Mouse (Mus musculus) CH12.LX (cell line): ENCODE measurements around the gene Tmem221. TPM values are rescaled to one million over a fixed set of nuclear protein-coding genes. Genes with fewer than 3 reads are reported as not detected.
A peak's percentile ranks its signal among the peaks of the same experiment; 100 is the strongest.

Experiments used
- DNase-seq: peaks from one replicate; pipeline ENCODE4 v3.0.0-alpha.2; 2013; ENCODE audit errors: extremely low read depth
- H3K27ac ChIP-seq: 2 replicates; pipeline ENCODE4 v1.5.1; 2012; ENCODE audit warnings: low read depth, mild to moderate bottlenecking, control low read depth, moderate library complexity; ENCODE audit not compliant: insufficient read depth
- H3K27me3 ChIP-seq: replicated peaks from 2 replicates; pipeline ENCODE3; 2012; ENCODE audit warnings: inconsistent platforms
- H3K36me3 ChIP-seq, 2 experiments: replicated peaks in 1 of 2; 2 replicates each; pipeline versions ENCODE3 to v1.6.1; 2012; ENCODE audit warnings: inconsistent platforms in 1 of 2, low read length in 1 of 2, mild to moderate bottlenecking in 1 of 2, mixed read lengths in 1 of 2, moderate library complexity in 1 of 2; ENCODE audit not compliant: control insufficient read depth in 1 of 2, insufficient read depth in 1 of 2
- H3K4me1 ChIP-seq, 2 experiments: 2 replicates each; pipeline ENCODE4 v1.6.1; 2012; ENCODE audit warnings: inconsistent platforms in 1 of 2, moderate library complexity in 1 of 2; ENCODE audit not compliant: insufficient read depth in 2 of 2, control insufficient read depth in 1 of 2
- H3K4me2 ChIP-seq: 2 replicates; pipeline ENCODE4 v1.6.1; 2012; ENCODE audit warnings: low read depth, mild to moderate bottlenecking, control low read depth; ENCODE audit not compliant: poor library complexity, insufficient read depth, severe bottlenecking
- H3K4me3 ChIP-seq, 3 experiments: fragments of 150-350 bp in 1 of 3; sonication (generic) in 1 of 3; replicated peaks in 1 of 3; 2 replicates each; pipeline versions ENCODE3 to v1.5.1; 2011 to 2012; ENCODE audit warnings: low read depth in 2 of 3, low read length in 2 of 3, mild to moderate bottlenecking in 2 of 3, moderate library complexity in 2 of 3, control low read depth in 1 of 3, improper control_type of control experiment in 1 of 3, inconsistent platforms in 1 of 3, mixed read lengths in 1 of 3; ENCODE audit not compliant: poor library complexity in 1 of 3
- H3K79me2 ChIP-seq: replicated peaks from 2 replicates; pipeline ENCODE4 v1.6.1; 2012; ENCODE audit warnings: mild to moderate bottlenecking, moderate library complexity; ENCODE audit not compliant: control insufficient read depth, poor library complexity, insufficient read depth, severe bottlenecking; ENCODE audit errors: extremely low read depth
- H3K9ac ChIP-seq: 2 replicates; pipeline ENCODE4 v1.6.1; 2012; ENCODE audit warnings: low read depth, mild to moderate bottlenecking, control low read depth, moderate library complexity; ENCODE audit not compliant: insufficient read depth
- H3K9me3 ChIP-seq: replicated peaks from 2 replicates; pipeline ENCODE3; 2012; ENCODE audit warnings: low read length, inconsistent platforms, mixed read lengths
- BHLHE40 ChIP-seq: IDR thresholded peaks from 2 replicates; pipeline ENCODE4 v1.6.1; 2011; ENCODE audit warnings: mild to moderate bottlenecking, low read depth, low read length, improper control_type of control experiment
- CHD2 ChIP-seq: IDR thresholded peaks from 2 replicates; pipeline ENCODE4 v1.6.1; 2011; ENCODE audit warnings: low read length, improper control_type of control experiment
- CTCF ChIP-seq, 2 experiments: IDR thresholded peaks in 1 of 2; conservative IDR thresholded peaks in 1 of 2; 2 replicates each; pipeline ENCODE4 v1.5.1; 2011 to 2012; ENCODE audit warnings: low read depth in 2 of 2, low read length in 2 of 2, improper control_type of control experiment in 1 of 2, inconsistent platforms in 1 of 2, mild to moderate bottlenecking in 1 of 2, moderate library complexity in 1 of 2
- E2F4 ChIP-seq: IDR thresholded peaks from 2 replicates; pipeline ENCODE4 v1.6.1; 2011; ENCODE audit warnings: low read depth, low read length, improper control_type of control experiment; ENCODE audit not compliant: insufficient replicate concordance
- ELF1 ChIP-seq: IDR thresholded peaks from 2 replicates; pipeline ENCODE4 v1.6.1; 2014; ENCODE audit warnings: low read depth, mild to moderate bottlenecking, inconsistent platforms, low read length, improper control_type of control experiment
- EP300 ChIP-seq: IDR thresholded peaks from 2 replicates; pipeline ENCODE4 v1.6.1; 2011; ENCODE audit warnings: low read length, improper control_type of control experiment
- ETS1 ChIP-seq: conservative IDR thresholded peaks from 2 replicates; pipeline ENCODE4 v1.6.1; 2012; ENCODE audit warnings: low read depth, mild to moderate bottlenecking, inconsistent platforms, low read length, improper control_type of control experiment, moderate library complexity
- HCFC1 ChIP-seq: IDR thresholded peaks from 2 replicates; pipeline ENCODE4 v1.6.1; 2012; ENCODE audit warnings: low read depth, mild to moderate bottlenecking, inconsistent platforms, low read length, improper control_type of control experiment
- IRF4 ChIP-seq: IDR thresholded peaks from 2 replicates; pipeline ENCODE4 v1.6.1; 2014; ENCODE audit warnings: low read depth, mild to moderate bottlenecking, inconsistent platforms, low read length, improper control_type of control experiment
- JUN ChIP-seq: IDR thresholded peaks from 2 replicates; pipeline ENCODE4 v1.6.1; 2011; ENCODE audit warnings: low read depth, mild to moderate bottlenecking, low read length, improper control_type of control experiment, moderate library complexity; ENCODE audit not compliant: insufficient read depth
- JUND ChIP-seq: conservative IDR thresholded peaks from 2 replicates; pipeline ENCODE4 v1.6.1; 2011; ENCODE audit warnings: low read depth, low read length, improper control_type of control experiment
- KAT2A ChIP-seq: IDR thresholded peaks from 2 replicates; pipeline ENCODE4 v1.6.1; 2012; ENCODE audit warnings: low read length, improper control_type of control experiment, inconsistent platforms; ENCODE audit not compliant: insufficient replicate concordance
- MAFK ChIP-seq: IDR thresholded peaks from 2 replicates; pipeline ENCODE4 v1.6.1; 2011; ENCODE audit warnings: low read length, improper control_type of control experiment; ENCODE audit not compliant: insufficient replicate concordance
- MAX ChIP-seq: IDR thresholded peaks from 2 replicates; pipeline ENCODE4 v1.6.1; 2011; ENCODE audit warnings: low read length, improper control_type of control experiment
- MAZ ChIP-seq: IDR thresholded peaks from 2 replicates; pipeline ENCODE4 v1.6.1; 2012; ENCODE audit warnings: low read depth, mild to moderate bottlenecking, inconsistent platforms, low read length, improper control_type of control experiment, moderate library complexity
- MEF2A ChIP-seq: IDR thresholded peaks from 2 replicates; pipeline ENCODE4 v1.6.1; 2014; ENCODE audit warnings: low read depth, mild to moderate bottlenecking, inconsistent platforms, low read length, improper control_type of control experiment, borderline replicate concordance
- MXI1 ChIP-seq: IDR thresholded peaks from 2 replicates; pipeline ENCODE4 v1.6.1; 2011; ENCODE audit warnings: mild to moderate bottlenecking, low read depth, low read length, improper control_type of control experiment
- MYC ChIP-seq: IDR thresholded peaks from 2 replicates; pipeline ENCODE4 v1.6.1; 2011; ENCODE audit warnings: low read depth, mild to moderate bottlenecking, improper control_type of control experiment, low read length
- NELFE ChIP-seq: IDR thresholded peaks from 2 replicates; pipeline ENCODE4 v1.6.1; 2011; ENCODE audit warnings: low read depth, low read length, improper control_type of control experiment
- NRF1 ChIP-seq: IDR thresholded peaks from 2 replicates; pipeline ENCODE4 v1.6.1; 2014; ENCODE audit warnings: low read depth, mild to moderate bottlenecking, inconsistent platforms, low read length, improper control_type of control experiment, moderate library complexity
- PAX5 ChIP-seq: IDR thresholded peaks from 2 replicates; pipeline ENCODE4 v1.6.1; 2012; ENCODE audit warnings: low read length, inconsistent platforms, mixed read lengths
- POLR2AphosphoS2 ChIP-seq: IDR thresholded peaks from 2 replicates; pipeline ENCODE4 v1.6.1; 2011; ENCODE audit warnings: low read depth, low read length, improper control_type of control experiment
- SIN3A ChIP-seq: IDR thresholded peaks from 2 replicates; pipeline ENCODE4 v1.6.1; 2012; ENCODE audit warnings: low read length, improper control_type of control experiment, inconsistent platforms
- SMC3 ChIP-seq: IDR thresholded peaks from 2 replicates; pipeline ENCODE4 v1.6.1; 2011; ENCODE audit warnings: low read depth, low read length, improper control_type of control experiment
- TBP ChIP-seq: conservative IDR thresholded peaks from 2 replicates; pipeline ENCODE4 v1.6.1; 2011; ENCODE audit warnings: low read depth, low read length, improper control_type of control experiment
- TCF12 ChIP-seq: IDR thresholded peaks from 2 replicates; pipeline ENCODE4 v1.6.1; 2014; ENCODE audit warnings: low read depth, mild to moderate bottlenecking, inconsistent platforms, low read length, improper control_type of control experiment
- UBTF ChIP-seq: IDR thresholded peaks from 2 replicates; pipeline ENCODE4 v1.6.1; 2012; ENCODE audit warnings: low read depth, mild to moderate bottlenecking, inconsistent platforms, low read length, improper control_type of control experiment, moderate library complexity
- ZC3H11A ChIP-seq: IDR thresholded peaks from 2 replicates; pipeline ENCODE4 v1.6.1; 2012; ENCODE audit warnings: low read depth, mild to moderate bottlenecking, inconsistent platforms, low read length, improper control_type of control experiment
- ZKSCAN1 ChIP-seq: IDR thresholded peaks from 2 replicates; pipeline ENCODE4 v1.6.1; 2012; ENCODE audit warnings: low read depth, inconsistent platforms, low read length, improper control_type of control experiment, borderline replicate concordance
- ZMIZ1 ChIP-seq: IDR thresholded peaks from 2 replicates; pipeline ENCODE4 v1.6.1; 2012; ENCODE audit warnings: low read depth, mild to moderate bottlenecking, inconsistent platforms, low read length, improper control_type of control experiment
- ZNF384 ChIP-seq: IDR thresholded peaks from 2 replicates; pipeline ENCODE4 v1.6.1; 2012; ENCODE audit warnings: low read depth, low read length, improper control_type of control experiment, inconsistent platforms
- dilution Hi-C: fragments of 300-500 bp; cut with MboI; formaldehyde crosslinking; loops from 2 replicates; pipeline ENCODE4 v1.14.3; 2020; ENCODE audit warnings: low sequenced_read_pairs; ENCODE audit not compliant: extremely low pct_unique_long_range_greater_than_20kb, extremely low pct_ligation_motif_present
- in situ Hi-C: fragments of 300-500 bp; cut with MboI; formaldehyde crosslinking; loops from 3 replicates; pipeline ENCODE4 v1.14.3; 2019; ENCODE audit warnings: low sequenced_read_pairs, low pct_ligation_motif_present, low pct_unique_long_range_greater_than_20kb, mixed read lengths
- polyA plus RNA-seq: library from polyadenylated mRNA; unstranded; fragments of >175 nt; gene quantifications from 2 replicates; pipeline ENCODE4 v1.2.1, GENCODE M21; 2012; ENCODE audit warnings: low read depth; ENCODE audit not compliant: insufficient read length
- total RNA-seq, 2 experiments: library from RNA; depleted of rRNA; stranded (reverse); fragments of 300-350 nt in 1 of 2; fragments of >200 nt in 1 of 2; gene quantifications; 2 replicates each; pipeline ENCODE4 v1.2.3; 2012 to 2014

The Tmem221 gene
- total and polyA plus RNA-seq, 3 experiments = 0.51 TPM; not detected in 2

DNA sequence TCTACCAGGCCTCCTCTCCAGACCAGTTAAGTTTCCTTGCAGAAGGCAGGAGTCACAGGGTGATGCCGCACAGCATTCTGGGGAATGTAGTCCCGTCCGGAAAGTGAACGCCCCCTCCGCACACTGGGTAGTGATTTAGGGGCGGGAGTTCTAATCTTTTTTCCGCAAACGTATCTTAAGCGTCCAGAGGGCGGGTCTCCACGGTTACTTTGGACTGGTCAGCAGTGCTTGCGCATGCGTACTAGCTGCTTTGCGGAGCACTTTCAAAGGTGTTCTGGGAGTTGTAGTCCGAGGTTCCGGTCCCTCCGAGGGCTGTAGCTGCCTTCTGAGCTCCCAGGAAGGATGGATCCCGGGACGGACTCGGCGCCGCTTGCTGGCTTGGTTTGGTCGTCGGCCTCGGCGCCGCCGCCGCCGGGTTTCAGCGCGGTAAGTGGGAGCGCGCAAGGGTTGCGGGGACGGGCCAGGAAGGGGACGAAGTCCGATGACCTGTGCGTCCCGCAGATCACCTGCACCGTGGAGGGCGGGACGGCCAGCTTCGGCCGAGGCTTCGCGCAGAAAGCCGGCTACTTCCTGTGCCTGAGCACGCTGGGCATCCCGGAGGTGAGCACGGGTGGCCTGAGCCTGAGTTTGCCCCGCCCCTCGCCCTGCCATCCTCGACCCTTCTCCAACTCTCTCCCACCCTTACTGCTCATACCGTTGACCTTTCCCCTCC lies 15.9 kb downstream of the Tmem221 start, which contains the start of gene Mvb12a (continued):
- TF ChIP-seq ETS1 (no peak; the same call in 1 of the 2 replicates), NELFE (peak; percentile 70; the same call in 1 of the 2 replicates), ZKSCAN1 (no peak), SMC3 (peak; percentile 3; the same call in 1 of the 2 replicates), IRF4 (peak; percentile 34; the same call in 1 of the 2 replicates), POLR2AphosphoS2 (0 out of 2 replicates have a peak, but pooled peaks have one; percentile 47), ZMIZ1 (peak; percentile 52; the same call in 1 of the 2 replicates), E2F4 (peak; percentile 68; the same call in 1 of the 2 replicates), BHLHE40 (no peak), CTCF (conservative IDR thresholded peaks at IDR 0.05 in 1 of 2, IDR thresholded peaks at IDR 0.05 in 1 of 2; ENCODE audit: low read depth in 2 of 2, low read length in 2 of 2) (no peak), EP300 (no peak), JUN (no peak), ZNF384 (peak; percentile 45; the same call in 1 of the 2 replicates), PAX5 (no peak), MAX (peak; percentile 31), NRF1 (peak; percentile 99)

DNA sequence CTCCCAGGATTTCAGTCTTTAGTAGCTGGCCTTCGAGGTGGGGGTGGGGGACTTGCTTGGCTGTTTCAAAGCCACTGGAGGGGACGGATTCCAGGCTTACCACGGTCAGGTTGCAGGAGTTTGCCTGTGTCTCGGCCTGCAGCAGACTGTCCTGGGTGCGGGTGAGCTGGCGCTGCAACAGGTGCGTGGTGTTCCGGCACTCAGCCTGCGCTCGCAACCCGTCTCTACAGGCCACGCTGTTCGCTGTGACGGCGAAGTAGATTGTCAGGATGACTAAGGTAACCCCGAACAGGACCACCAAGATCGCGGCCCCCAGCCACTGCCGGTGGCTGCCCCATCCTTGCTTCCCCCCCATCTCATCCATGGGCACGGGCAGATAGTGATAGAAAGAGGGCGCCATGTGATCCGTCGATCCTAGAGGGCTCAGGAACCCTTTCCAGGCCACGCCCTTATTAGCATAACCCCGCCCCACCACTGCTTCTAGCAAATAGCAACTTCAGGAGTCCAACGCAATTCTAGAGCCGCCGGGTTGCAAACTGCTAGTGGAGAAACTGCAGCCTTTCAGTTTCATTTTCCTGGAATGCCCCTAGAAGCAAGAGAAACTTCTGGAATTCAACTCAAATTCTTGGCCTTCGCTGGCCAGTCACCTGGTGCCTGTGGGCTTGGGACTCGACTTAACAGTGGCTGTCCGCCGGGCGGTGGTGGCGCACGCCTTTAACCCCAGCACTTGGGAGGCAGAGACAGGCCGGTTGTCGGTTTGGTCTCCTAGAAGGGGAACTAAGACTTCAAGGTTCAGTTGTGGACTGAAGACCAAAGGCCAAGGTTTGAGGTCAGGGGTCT lies 21.4 kb downstream of the Tmem221 start, which contains the start of gene Bst2:
Gene Bst2, minus strand, starts transcription at position 429 of the 840 bp plus-strand sequence.
- peaks cover 12 to 61% of the 10 kb centered on the region in 2 experiments for H3K4me1 ChIP-seq
- dilution Hi-C loops = no loop called here
- peaks cover 11% of the 10 kb centered on the region; the same call in 1 of the 2 replicates for H3K79me2 ChIP-seq
- H3K27ac ChIP-seq = peak within 1 kb of the TSS; percentile 47
- no peaks in the 10 kb centered on the region for H3K27me3 ChIP-seq
- peak; percentile 98 for DNase-seq
- peak within 1 kb of the TSS; percentile 90 for H3K4me2 ChIP-seq
- in situ Hi-C loops = no loop called here
- peaks cover 5 to 16% of the 10 kb centered on the region in 2 experiments for H3K36me3 ChIP-seq
- H3K9me3 ChIP-seq = no peaks in the 10 kb centered on the region
- H3K4me3 ChIP-seq = peak within 1 kb of the TSS; percentile 83 to 93 (median 89)
- H3K9ac ChIP-seq = peak within 1 kb of the TSS; percentile 84
- peak; percentile 90; the same call in 1 of the 2 replicates for TF ChIP-seq MXI1
- no peak for TF ChIP-seq JUN
- TF ChIP-seq CHD2 = peak; percentile 5
- no peak for TF ChIP-seq PAX5
- TF ChIP-seq KAT2A = 0 out of 2 replicates have a peak, but pooled peaks have one; percentile 25
- peak; percentile 64 for TF ChIP-seq NELFE
- peak; percentile 22; the same call in 1 of the 2 replicates for TF ChIP-seq ELF1
- peak; percentile 26; the same call in 1 of the 2 replicates for TF ChIP-seq HCFC1
- peak; percentile 15; the same call in 1 of the 2 replicates for TF ChIP-seq MEF2A
- no peak for TF ChIP-seq ZC3H11A
- no peak for TF ChIP-seq SMC3
- no peak for TF ChIP-seq MAFK
- peak; percentile 83 for TF ChIP-seq IRF4
- no peak for TF ChIP-seq ZKSCAN1
- peak in 1 of 2 experiments; percentile 22; a peak in 1 of 4 replicates for TF ChIP-seq CTCF (conservative IDR thresholded peaks at IDR 0.05 in 1 of 2, IDR thresholded peaks at IDR 0.05 in 1 of 2; ENCODE audit: low read depth in 2 of 2, low read length in 2 of 2)
- no peak; the same call in 1 of the 2 replicates for TF ChIP-seq TCF12
- no peak for TF ChIP-seq NRF1
- TF ChIP-seq MAZ = peak; percentile 28; the same call in 1 of the 2 replicates
- no peak for TF ChIP-seq JUND
- peak; percentile 58; the same call in 1 of the 2 replicates for TF ChIP-seq MYC
- TF ChIP-seq SIN3A = peak; percentile 82
- 0 out of 2 replicates have a peak, but pooled peaks have one; percentile 50 for TF ChIP-seq UBTF
- TF ChIP-seq TBP = peak; percentile 83; the same call in 1 of the 2 replicates
